Mouse (Mus musculus) neural tube, embryonic 11.5 days (tissue): ENCODE data around the gene Serpine3. TPM values are rescaled to one million over a fixed set of nuclear protein-coding genes. Genes with fewer than 3 reads are reported as not detected.
"Not testable (repeated sequence)": the region's sequence is repeated elsewhere in the genome, so short reads cannot be mapped to it uniquely, and the experiment has no call there.

ENCODE experiments used
- ATAC-seq: fragments of 200-750 bp; cut with Nextera tagmentation; 2 replicates; pipeline ENCODE4 v1.8.0; 2017; ENCODE audit warnings: moderate number of reproducible peaks, mild to moderate bottlenecking, moderate TSS enrichment, moderate library complexity; ENCODE audit not compliant: insufficient read depth, low FRiP score, low TSS enrichment
- DNase-seq: peaks from one replicate; pipeline ENCODE4 v3.0.0-alpha.2; 2015; ENCODE audit warnings: low spot score
- H3K27ac ChIP-seq: fragments of 300-500 bp; sonication (generic); 2 replicates; pipeline ENCODE4 v1.5.1; 2014; ENCODE audit warnings: low read depth, mild to moderate bottlenecking, low read length
- H3K27me3 ChIP-seq: fragments of 300-500 bp; sonication (generic); 2 replicates; pipeline ENCODE4 v1.6.1; 2014; ENCODE audit warnings: mild to moderate bottlenecking, low read length, mixed read lengths; ENCODE audit not compliant: control insufficient read depth, insufficient read depth
- H3K36me3 ChIP-seq: fragments of 300-500 bp; sonication (generic); 2 replicates; pipeline ENCODE4 v1.6.1; 2014; ENCODE audit warnings: mild to moderate bottlenecking, low read length, moderate library complexity, mixed read lengths; ENCODE audit not compliant: control insufficient read depth, insufficient read depth
- H3K4me1 ChIP-seq: fragments of 300-500 bp; sonication (generic); 2 replicates; pipeline ENCODE4 v1.6.1; 2014; ENCODE audit warnings: low read length, mixed read lengths; ENCODE audit not compliant: control insufficient read depth, insufficient read depth
- H3K4me2 ChIP-seq: fragments of 300-500 bp; sonication (generic); 2 replicates; pipeline ENCODE4 v1.6.1; 2014; ENCODE audit warnings: low read depth, mild to moderate bottlenecking, moderate library complexity
- H3K4me3 ChIP-seq: fragments of 300-500 bp; sonication (generic); 2 replicates; pipeline ENCODE4 v1.5.1; 2014; ENCODE audit warnings: low read depth, low read length
- H3K9ac ChIP-seq: fragments of 300-500 bp; sonication (generic); 2 replicates; pipeline ENCODE4 v1.6.1; 2014; ENCODE audit warnings: mild to moderate bottlenecking, low read length
- H3K9me3 ChIP-seq: fragments of 300-500 bp; sonication (generic); 2 replicates; pipeline ENCODE4 v1.6.1; 2016; ENCODE audit warnings: low read length; ENCODE audit not compliant: control insufficient read depth
- WGBS: fragments of 180-500 bp; shearing (Covaris S2); extraction: QIAGEN DNeasy Blood & Tissue Kit; methylation state at CpG from one replicate; pipeline ENCODE4 v1.1.7; 2014; 5-methylcytosine and 5-hydroxymethylcytosine counted together
- polyA plus RNA-seq: library from polyadenylated mRNA; unstranded; fragments of >200 nt; fragmentation: Nextera tagmentation; extraction: Ambion mirVana; gene quantifications from 2 replicates; pipeline ENCODE4 v1.2.1, GENCODE M21; 2014

The Serpine3 gene
- not detected in 2 replicates for polyA plus RNA-seq

DNA sequence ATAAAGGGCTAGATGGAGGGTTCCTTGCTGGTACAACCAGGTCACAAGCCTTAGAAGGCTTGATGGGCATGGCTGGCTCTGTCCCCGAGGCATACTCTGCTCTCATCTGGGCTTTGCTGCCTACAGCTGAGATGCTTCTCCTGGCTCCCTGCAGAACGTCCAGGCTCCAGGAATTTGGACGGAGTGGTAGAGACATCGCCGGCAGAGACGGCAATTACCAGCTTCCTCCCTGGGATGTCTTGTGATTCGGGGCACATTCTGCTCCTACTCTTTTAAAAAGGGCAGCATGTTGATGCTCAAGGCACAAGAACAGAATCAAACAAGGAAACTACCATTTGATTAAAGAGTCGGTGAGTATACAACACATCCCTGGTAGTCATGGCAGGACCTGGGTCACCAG is at the start of gene Serpine3:
TSS of gene Serpine3 (plus strand) at position 301 of the 400 bp plus-strand sequence.
- H3K27ac ChIP-seq: no peak within 1 kb of the TSS
- H3K9me3 ChIP-seq: no peaks in the 10 kb centered on the region
- no peaks in the 10 kb centered on the region for H3K27me3 ChIP-seq
- ATAC-seq (no peak), DNase-seq (no peak)
- H3K4me3 ChIP-seq: no peak within 1 kb of the TSS
- H3K4me2 ChIP-seq: no peak within 1 kb of the TSS
- H3K9ac ChIP-seq: no peak within 1 kb of the TSS
- 81% methylated on average over 8 of the region's 8 CpGs for WGBS
- no peaks in the 10 kb centered on the region for H3K36me3 ChIP-seq
- no peaks in the 10 kb centered on the region for H3K4me1 ChIP-seq

DNA sequence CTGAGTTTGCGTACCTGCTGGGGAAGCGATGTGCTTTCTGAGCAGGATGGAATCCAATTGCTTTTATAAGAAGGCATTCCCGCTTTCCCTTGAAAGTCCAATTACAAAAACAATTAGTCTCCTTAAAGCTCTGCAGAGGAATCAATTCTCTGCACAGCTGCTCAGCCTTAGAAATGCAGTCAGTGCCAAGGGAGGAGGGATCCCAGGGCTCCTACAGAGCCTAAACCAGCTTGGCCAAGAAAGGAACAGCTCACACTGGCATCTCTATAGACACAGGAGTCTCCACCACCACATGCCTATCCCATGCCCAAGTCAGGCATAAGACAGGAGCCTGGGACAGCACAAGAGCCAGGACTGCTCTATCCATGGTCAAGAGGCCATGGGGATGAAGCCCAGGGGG is 41.1 kb upstream of the Serpine3 start:
- ATAC-seq: no peak
- Histone ChIP-seq H3K4me2 (no peak overlapping the region), H3K9me3 (no peaks in the 10 kb centered on the region), H3K27ac (no peak overlapping the region), H3K36me3 (no peaks in the 10 kb centered on the region), H3K4me3 (no peak overlapping the region), H3K9ac (no peak overlapping the region), H3K27me3 (no peaks in the 10 kb centered on the region), H3K4me1 (no peaks in the 10 kb centered on the region)
- 78% methylated on average over 3 of the region's 3 CpGs for WGBS
- DNase-seq: no peak

DNA sequence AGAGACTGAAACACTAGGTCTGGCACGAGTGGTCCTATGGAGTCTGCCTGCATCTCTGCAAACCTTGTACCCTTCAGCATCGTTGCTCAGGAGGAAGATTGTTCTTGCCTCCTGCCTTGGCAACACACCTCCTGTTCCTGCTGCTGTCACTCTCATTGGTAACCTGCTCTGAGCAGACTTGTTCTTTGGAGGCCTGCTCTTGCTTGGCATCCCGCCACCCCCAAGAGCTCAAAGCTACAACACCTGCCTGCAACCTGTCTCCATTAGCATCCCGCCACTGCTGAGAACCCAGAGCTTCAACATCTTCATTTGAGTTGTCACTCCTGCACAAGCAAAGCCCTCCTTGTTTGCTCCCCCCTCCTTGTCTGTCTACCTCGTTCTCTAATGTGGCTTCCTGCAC is 35.5 kb upstream of the Serpine3 start:
- no peak overlapping the region for H3K4me2 ChIP-seq
- no peaks in the 10 kb centered on the region for H3K9me3 ChIP-seq
- H3K27me3 ChIP-seq: no peaks in the 10 kb centered on the region
- H3K27ac ChIP-seq: no peak overlapping the region
- H3K4me3 ChIP-seq: no peak overlapping the region
- WGBS: 87% methylated on average over 5 of the region's 5 CpGs
- DNase-seq (no peak), ATAC-seq (no peak)
- no peaks in the 10 kb centered on the region for H3K36me3 ChIP-seq
- no peak overlapping the region for H3K9ac ChIP-seq
- H3K4me1 ChIP-seq: no peaks in the 10 kb centered on the region

DNA sequence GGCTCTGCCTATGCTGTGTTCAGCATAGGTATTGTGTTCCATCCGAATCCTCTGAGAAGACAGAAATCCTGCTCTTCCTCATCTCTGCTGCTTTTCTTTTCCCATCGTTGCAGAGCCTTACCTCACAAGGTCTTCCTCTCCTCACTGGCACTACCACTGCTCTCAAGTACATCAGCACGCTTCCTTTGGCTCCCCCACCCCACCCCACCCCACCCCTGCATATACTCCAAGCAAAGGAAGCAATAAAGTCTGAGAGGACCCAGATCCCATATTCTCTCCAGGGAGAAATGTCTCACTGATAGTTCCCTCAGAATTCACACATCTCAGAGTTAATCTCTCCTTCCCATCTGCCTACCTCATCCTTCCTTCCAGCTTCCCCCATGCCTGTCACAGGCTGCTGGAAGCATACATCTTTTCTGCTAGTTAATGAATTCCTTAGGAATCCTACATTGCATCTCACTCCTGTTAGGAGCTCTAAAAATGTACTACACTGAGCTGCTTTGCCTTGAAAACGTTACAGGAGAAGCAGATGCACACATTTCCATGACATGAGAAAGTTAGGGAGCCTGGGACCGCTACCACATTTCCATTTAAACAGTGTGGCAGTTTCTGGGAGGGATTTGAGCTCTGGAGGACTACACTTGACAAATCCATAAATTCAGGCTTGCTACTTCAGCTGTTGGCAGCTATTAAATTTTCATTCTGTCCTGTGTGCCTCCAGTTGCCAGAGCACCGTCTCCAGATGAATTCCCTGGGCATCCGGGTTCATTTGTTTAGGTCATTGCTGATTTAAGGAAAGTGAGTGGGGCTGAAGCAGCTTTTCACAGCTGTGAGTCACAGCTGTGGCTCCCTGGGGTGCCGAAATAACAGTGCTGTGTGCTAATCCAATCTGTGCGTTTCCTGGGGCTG is 25.8 kb upstream of the Serpine3 start:
- WGBS: 24% methylated on average over 9 of the region's 9 CpGs
- peak; percentile 46 for DNase-seq
- Histone ChIP-seq H3K9ac (no peak overlapping the region), H3K4me3 (no peak overlapping the region), H3K4me2 (no peak overlapping the region; the same call in 1 of the 2 replicates), H3K27me3 (no peaks in the 10 kb centered on the region), H3K4me1 (peaks cover 12% of the 10 kb centered on the region; the same call in 1 of the 2 replicates), H3K27ac (peak overlapping the region; percentile 58; the same call in 1 of the 2 replicates), H3K36me3 (no peaks in the 10 kb centered on the region), H3K9me3 (no peaks in the 10 kb centered on the region)
- peak; percentile 55; the same call in 1 of the 2 replicates for ATAC-seq

GRCm38 (mm10) chr14:62638345-62638702 is 25.1 kb upstream of the Serpine3 start:
- H3K4me3 ChIP-seq: no peak overlapping the region
- no peak for DNase-seq

DNA sequence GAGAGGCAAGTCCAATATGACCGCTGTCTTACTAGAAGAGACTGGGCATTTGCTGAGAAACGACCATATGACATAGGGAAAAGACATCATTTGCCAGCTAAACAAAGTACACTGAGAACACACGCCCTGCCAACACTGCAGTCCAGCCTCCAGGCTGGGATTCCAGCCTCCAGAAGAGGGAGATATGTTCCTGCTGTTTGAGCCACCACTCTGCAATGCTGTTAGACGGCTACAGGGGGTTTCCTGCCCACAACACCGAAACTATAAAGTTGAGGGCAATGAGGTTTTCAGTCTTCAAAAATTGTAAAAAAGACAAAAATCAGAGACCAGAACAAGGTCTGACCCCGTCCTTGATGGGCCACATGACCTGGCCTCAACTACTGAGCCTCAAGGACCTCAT is 24.4 kb upstream of the Serpine3 start:
- no peak for DNase-seq
- no peaks in the 10 kb centered on the region for H3K9me3 ChIP-seq
- no peak overlapping the region for H3K27ac ChIP-seq
- no peaks in the 10 kb centered on the region for H3K27me3 ChIP-seq
- WGBS: 66% methylated on average over 6 of the region's 6 CpGs
- H3K4me2 ChIP-seq: no peak overlapping the region
- no peaks in the 10 kb centered on the region for H3K36me3 ChIP-seq
- H3K4me3 ChIP-seq: no peak overlapping the region
- H3K9ac ChIP-seq: no peak overlapping the region
- H3K4me1 ChIP-seq: peaks cover 12% of the 10 kb centered on the region; the same call in 1 of the 2 replicates
- ATAC-seq: no peak

More at GRCm38 (mm10) chr14:62638345-62638702, 25.1 kb upstream of the Serpine3 start:
- H3K27ac ChIP-seq: no peak overlapping the region
- H3K27me3 ChIP-seq: no peaks in the 10 kb centered on the region
- H3K4me1 ChIP-seq: peaks cover 12% of the 10 kb centered on the region; the same call in 1 of the 2 replicates
- no peak; the same call in 1 of the 2 replicates for ATAC-seq
- H3K9me3 ChIP-seq: no peaks in the 10 kb centered on the region
- 49% methylated on average over 6 of the region's 6 CpGs for WGBS
- H3K4me2 ChIP-seq: no peak overlapping the region; the same call in 1 of the 2 replicates
- H3K9ac ChIP-seq: no peak overlapping the region
- no peaks in the 10 kb centered on the region for H3K36me3 ChIP-seq

- Histone ChIP-seq H3K4me1 (peaks cover 12% of the 10 kb centered on the region; the same call in 1 of the 2 replicates), H3K9me3 (no peaks in the 10 kb centered on the region), H3K27ac (no peak overlapping the region), H3K9ac (no peak overlapping the region), H3K36me3 (no peaks in the 10 kb centered on the region), H3K27me3 (no peaks in the 10 kb centered on the region), H3K4me3 (no peak overlapping the region), H3K4me2 (no peak overlapping the region)
- 87% methylated on average over 5 of the region's 5 CpGs for WGBS
- ATAC-seq (no peak), DNase-seq (no peak)
These were observed 23.9 kb upstream of the Serpine3 start for GRCm38 (mm10) chr14:62639551-62639950.

GRCm38 (mm10) chr14:62640396-62640795 is 23.1 kb upstream of the Serpine3 start:
- Histone ChIP-seq H3K27me3 (no peaks in the 10 kb centered on the region), H3K4me1 (peaks cover 12% of the 10 kb centered on the region; the same call in 1 of the 2 replicates), H3K4me3 (no peak overlapping the region), H3K9me3 (no peaks in the 10 kb centered on the region), H3K36me3 (no peaks in the 10 kb centered on the region), H3K27ac (no peak overlapping the region), H3K9ac (no peak overlapping the region), H3K4me2 (no peak overlapping the region)
- WGBS: 71% methylated on average over 4 of the region's 4 CpGs
- ATAC-seq (no peak), DNase-seq (no peak)

DNA sequence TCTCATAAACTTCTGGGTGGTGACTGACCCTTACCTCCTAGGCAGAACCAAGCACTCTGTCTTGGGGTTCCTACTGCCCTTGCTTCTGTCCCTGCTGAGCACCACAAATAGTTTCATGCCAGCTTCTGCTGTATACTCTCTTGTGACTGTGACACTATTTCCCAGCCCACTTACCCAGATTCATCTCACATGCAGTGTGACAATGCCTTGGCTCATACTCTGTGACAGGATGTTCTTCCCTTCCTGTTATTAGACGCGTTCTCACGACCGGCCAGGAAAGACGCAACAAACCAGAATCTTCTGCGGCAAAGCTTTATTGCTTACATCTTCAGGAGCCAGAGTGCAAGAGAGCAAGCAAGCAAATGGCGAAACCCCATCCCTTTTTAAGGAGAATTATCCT is 21.1 kb upstream of the Serpine3 start:
- WGBS: over 99% methylated on average over 6 of the region's 7 CpGs

More for the DNA sequence above, 21.1 kb upstream of the Serpine3 start:
- H3K27ac ChIP-seq, H3K9me3 ChIP-seq, H3K4me3 ChIP-seq, H3K9ac ChIP-seq, H3K27me3 ChIP-seq, DNase-seq, H3K36me3 ChIP-seq, H3K4me2 ChIP-seq, H3K4me1 ChIP-seq, ATAC-seq: not testable (repeated sequence)
